Mouse (Mus musculus): ENCODE measurements at regions not wholly inside any gene's neighbourhood (a gene's known extent, or its start where the extent isn't known, plus 50 kb on each side); places are given as distances from the start of the nearest gene placed in this dataset.

GRCm38 (mm10) chr3:153071549-153071948 lies 89.5 kb upstream of the St6galnac5 start:
- TF ChIP-seq CTCF (IDR thresholded peaks at IDR 0.05; ENCODE audit: low read depth, low read length) (no peak), POLR2AphosphoS5 (IDR thresholded peaks at IDR 0.05; ENCODE audit: insufficient replicate concordance, low read depth, low read length) (no peak)

Data from G1E (cell line).